Mouse (Mus musculus) hindbrain, embryonic 11.5 days (tissue): ENCODE measurements around the gene Mef2a. TPM values are rescaled to one million over a fixed set of nuclear protein-coding genes. Genes with fewer than 3 reads are reported as not detected.

Source experiments
- ATAC-seq: fragments of 200-750 bp; cut with Nextera tagmentation; 2 replicates; pipeline ENCODE4 v1.8.0; 2017; ENCODE audit warnings: mild to moderate bottlenecking, moderate TSS enrichment, moderate library complexity; ENCODE audit not compliant: low FRiP score
- DNase-seq: peaks from one replicate; pipeline ENCODE4 v3.0.0-alpha.2; 2015; ENCODE audit warnings: low spot score
- H3K27ac ChIP-seq: fragments of 300-500 bp; sonication (generic); 2 replicates; pipeline ENCODE4 v1.5.1; 2014; ENCODE audit warnings: mild to moderate bottlenecking, low read depth, low read length
- H3K27me3 ChIP-seq: fragments of 300-500 bp; sonication (generic); 2 replicates; pipeline ENCODE4 v1.6.1; 2014; ENCODE audit warnings: mild to moderate bottlenecking, low read length, moderate library complexity, mixed read lengths; ENCODE audit not compliant: control insufficient read depth, insufficient read depth
- H3K36me3 ChIP-seq: fragments of 300-500 bp; sonication (generic); 2 replicates; pipeline ENCODE4 v1.6.1; 2014; ENCODE audit warnings: mild to moderate bottlenecking, low read length, moderate library complexity, mixed read lengths; ENCODE audit not compliant: control insufficient read depth, insufficient read depth
- H3K4me1 ChIP-seq: fragments of 300-500 bp; sonication (generic); replicated peaks from 2 replicates; pipeline ENCODE4 v1.6.1; 2014; ENCODE audit warnings: low read length, mixed read lengths; ENCODE audit not compliant: control insufficient read depth, insufficient read depth
- H3K4me2 ChIP-seq: fragments of 300-500 bp; sonication (generic); replicated peaks from 2 replicates; pipeline ENCODE4 v1.6.1; 2014; ENCODE audit warnings: mild to moderate bottlenecking, low read depth, low read length
- H3K4me3 ChIP-seq: fragments of 300-500 bp; sonication (generic); 2 replicates; pipeline ENCODE4 v1.5.1; 2014; ENCODE audit warnings: low read depth, low read length
- H3K9ac ChIP-seq: fragments of 300-500 bp; sonication (generic); 2 replicates; pipeline ENCODE4 v1.6.1; 2014; ENCODE audit warnings: low read depth, low read length
- H3K9me3 ChIP-seq: fragments of 300-500 bp; sonication (generic); 2 replicates; pipeline ENCODE4 v1.6.1; 2016; ENCODE audit warnings: low read length; ENCODE audit not compliant: control insufficient read depth
- WGBS: fragments of 180-500 bp; shearing (Covaris S2); extraction: QIAGEN DNeasy Blood & Tissue Kit; methylation state at CpG from one replicate; pipeline ENCODE4 v1.1.7; 2014; 5-methylcytosine and 5-hydroxymethylcytosine counted together
- polyA plus RNA-seq: library from polyadenylated mRNA; unstranded; fragments of >200 nt; fragmentation: Nextera tagmentation; extraction: Ambion mirVana; gene quantifications from 2 replicates; pipeline ENCODE4 v1.2.1, GENCODE M21; 2014

Mef2a gene
- polyA plus RNA-seq, 1 experiment from 2014 or later, result 32.3 TPM

DNA sequence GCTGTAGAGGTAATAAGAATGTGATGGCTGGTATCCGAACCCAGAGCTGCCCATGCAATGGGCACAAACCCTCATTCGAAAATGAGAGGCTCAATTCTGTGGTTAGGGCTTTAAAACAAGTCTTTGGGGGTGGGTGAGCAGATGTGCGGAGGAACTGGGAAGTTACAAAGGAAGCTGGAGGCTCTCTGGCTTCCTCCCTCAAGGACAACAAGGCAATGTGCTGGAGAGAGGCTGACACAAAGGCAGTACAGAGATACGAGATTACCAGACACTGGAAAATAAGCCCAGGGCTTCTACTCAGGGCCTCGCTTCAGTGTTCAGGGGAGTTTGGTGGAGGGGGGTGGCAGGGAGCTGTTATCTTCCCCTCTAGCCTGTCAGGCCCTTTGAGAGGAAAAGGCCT, 1.3 kb upstream of the Mef2a start:
- Histone ChIP-seq H3K27me3 (no peaks in the 10 kb centered on the region), H3K27ac (0 out of 2 replicates have a peak overlapping the region, but pooled peaks have one; percentile 99), H3K4me1 (no peaks in the 10 kb centered on the region; the same call in 1 of the 2 replicates), H3K9me3 (no peaks in the 10 kb centered on the region), H3K36me3 (no peaks in the 10 kb centered on the region), H3K4me2 (no peak overlapping the region), H3K4me3 (no peak overlapping the region), H3K9ac (peak overlapping the region; percentile 15; the same call in 1 of the 2 replicates)
- 51% methylated on average over 5 of the region's 5 CpGs for WGBS
- no peak for ATAC-seq
- peak; percentile 19 for DNase-seq

DNA sequence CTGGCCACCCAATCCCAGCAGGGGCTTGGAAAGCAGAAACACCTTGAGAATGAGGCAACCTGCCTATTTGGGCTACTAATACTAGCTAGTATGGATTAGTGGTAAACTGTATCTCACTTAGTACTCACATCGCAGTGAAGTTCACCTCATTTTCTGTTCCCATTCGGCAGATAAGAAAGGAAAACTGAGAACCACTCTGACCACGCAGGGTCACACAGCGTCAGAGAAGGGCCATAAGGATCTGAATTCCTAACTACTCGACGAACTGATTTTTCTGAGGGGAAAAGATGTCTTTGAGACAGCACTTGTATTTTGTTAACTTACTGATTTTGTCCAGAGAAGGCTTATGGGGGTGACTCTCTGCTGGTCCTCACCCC, 914 bp upstream of the Mef2a start:
- WGBS, result 38% methylated on average over 6 of the region's 6 CpGs
- Histone ChIP-seq H3K4me2 (peak overlapping the region; percentile 97), H3K27ac (peak overlapping the region; percentile 99), H3K27me3 (no peaks in the 10 kb centered on the region), H3K9ac (peak overlapping the region; percentile 95), H3K4me3 (peak overlapping the region; percentile 78), H3K36me3 (no peaks in the 10 kb centered on the region), H3K9me3 (no peaks in the 10 kb centered on the region), H3K4me1 (no peaks in the 10 kb centered on the region; the same call in 1 of the 2 replicates)
- DNase-seq (no peak), ATAC-seq (no peak)

DNA sequence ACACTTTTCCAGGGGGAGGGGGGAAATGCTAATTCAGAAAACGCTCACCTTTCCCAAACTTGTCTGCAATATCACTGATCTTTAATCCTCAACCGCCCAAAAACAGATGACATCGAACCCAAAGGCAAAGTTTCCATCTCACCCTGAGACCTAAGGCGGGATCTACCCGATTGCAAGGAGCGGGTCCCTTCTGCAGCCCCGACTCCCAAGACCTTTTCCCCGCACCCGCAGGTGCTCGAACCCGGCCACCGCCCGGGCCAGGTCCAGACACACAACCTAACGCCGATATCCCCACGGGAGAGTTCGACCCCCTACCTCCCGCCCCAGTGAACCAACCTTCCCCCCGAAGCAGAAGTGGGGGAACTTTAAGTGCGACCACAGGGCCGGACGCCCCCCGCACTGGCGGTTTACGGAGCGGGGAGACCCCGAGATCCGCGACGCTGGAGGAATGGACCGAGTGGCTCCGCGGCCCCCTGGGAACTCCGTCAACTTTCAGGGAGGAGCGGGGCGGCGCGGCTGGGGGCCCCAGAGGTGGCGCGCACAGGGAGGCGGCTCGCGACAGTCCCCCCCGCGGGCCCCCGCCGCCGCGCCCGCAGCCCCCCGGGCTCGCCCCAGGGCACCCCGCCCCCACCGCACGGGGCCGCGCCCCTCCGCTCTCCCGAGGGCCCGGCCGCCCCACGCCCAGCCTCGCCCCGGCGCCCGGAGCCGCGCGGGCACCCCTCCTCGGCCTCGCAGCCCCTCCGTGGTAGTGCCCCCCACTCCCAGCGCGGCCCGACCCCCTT, 576 bp downstream of the Mef2a start:
- H3K4me2 ChIP-seq, result peak overlapping the region; percentile 97
- WGBS, result 1% methylated on average over 37 of the region's 75 CpGs
- no peaks in the 10 kb centered on the region for H3K9me3 ChIP-seq
- H3K36me3 ChIP-seq, result no peaks in the 10 kb centered on the region
- peak; percentile 73 for ATAC-seq
- H3K4me1 ChIP-seq, result no peaks in the 10 kb centered on the region; the same call in 1 of the 2 replicates
- DNase-seq, result peak; percentile 53
- peak overlapping the region; percentile 95 for H3K9ac ChIP-seq
- no peaks in the 10 kb centered on the region for H3K27me3 ChIP-seq
- peak overlapping the region; percentile 99 for H3K27ac ChIP-seq
- H3K4me3 ChIP-seq, result peak overlapping the region; percentile 78

GRCm38 (mm10) chr7:67371351-67371890, 1.2 kb downstream of the Mef2a start:
- H3K4me1 ChIP-seq, result no peaks in the 10 kb centered on the region; the same call in 1 of the 2 replicates
- 17% methylated on average over 10 of the region's 10 CpGs for WGBS
- peak overlapping the region; percentile 97 for H3K4me2 ChIP-seq
- no peak overlapping the region for H3K27ac ChIP-seq
- H3K4me3 ChIP-seq, result peak overlapping the region; percentile 78
- peak overlapping the region; percentile 95 for H3K9ac ChIP-seq
- no peaks in the 10 kb centered on the region for H3K36me3 ChIP-seq
- no peaks in the 10 kb centered on the region for H3K9me3 ChIP-seq
- ATAC-seq (no peak), DNase-seq (no peak)
- no peaks in the 10 kb centered on the region for H3K27me3 ChIP-seq

GRCm38 (mm10) chr7:67369645-67370044, 3.0 kb downstream of the Mef2a start:
- no peaks in the 10 kb centered on the region for H3K27me3 ChIP-seq
- no peak for ATAC-seq
- 83% methylated on average over 4 of the region's 4 CpGs for WGBS
- H3K9me3 ChIP-seq, result no peaks in the 10 kb centered on the region
- DNase-seq, result no peak
- no peak overlapping the region for H3K27ac ChIP-seq
- H3K9ac ChIP-seq, result no peak overlapping the region
- no peak overlapping the region for H3K4me2 ChIP-seq
- H3K4me3 ChIP-seq, result no peak overlapping the region
- H3K4me1 ChIP-seq, result no peaks in the 10 kb centered on the region; the same call in 1 of the 2 replicates
- no peaks in the 10 kb centered on the region for H3K36me3 ChIP-seq

DNA sequence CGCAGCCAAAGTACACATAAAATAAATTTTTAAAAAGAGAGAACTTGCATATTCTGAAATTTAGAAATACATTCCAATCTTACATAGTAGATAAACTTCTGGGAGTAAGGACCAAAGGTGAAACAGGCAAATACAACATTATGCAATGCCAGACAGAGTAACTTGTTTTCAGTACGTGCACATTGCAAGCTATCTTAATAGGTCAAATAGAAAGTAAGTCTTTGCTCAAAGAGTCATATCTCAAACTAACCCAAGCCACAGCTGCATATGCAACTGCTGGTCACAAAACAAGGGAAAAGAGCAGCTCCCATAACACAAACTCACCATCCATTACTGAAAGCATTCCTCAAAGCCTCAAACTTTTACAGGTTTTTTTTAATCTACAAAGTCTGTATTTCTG, 4.3 kb downstream of the Mef2a start:
- no peaks in the 10 kb centered on the region for H3K9me3 ChIP-seq
- H3K27ac ChIP-seq, result no peak overlapping the region
- no peaks in the 10 kb centered on the region for H3K36me3 ChIP-seq
- DNase-seq (no peak), ATAC-seq (no peak)
- no peaks in the 10 kb centered on the region for H3K27me3 ChIP-seq
- no peak overlapping the region for H3K9ac ChIP-seq
- WGBS, result 93% methylated on average over 2 of the region's 2 CpGs
- H3K4me3 ChIP-seq, result no peak overlapping the region
- no peak overlapping the region for H3K4me2 ChIP-seq
- H3K4me1 ChIP-seq, result no peaks in the 10 kb centered on the region

DNA sequence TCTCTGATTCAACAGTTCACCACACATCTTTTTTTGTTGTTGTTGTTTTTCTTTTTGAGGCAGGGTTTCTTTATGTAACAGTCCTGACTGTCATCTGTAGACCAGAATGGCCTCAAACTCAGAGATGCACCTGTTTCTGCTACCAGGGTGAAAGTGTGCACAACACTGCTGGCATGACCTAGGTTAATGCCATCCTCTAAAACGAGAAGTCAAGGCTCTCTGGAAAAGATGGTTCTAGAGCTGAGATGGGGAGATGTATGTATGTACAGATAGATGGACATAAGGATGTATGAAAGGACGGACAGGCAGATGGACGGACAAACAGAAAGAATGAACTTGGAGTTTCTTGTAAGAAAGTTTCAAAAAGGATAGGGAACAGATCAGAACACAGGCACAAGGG, 12.1 kb downstream of the Mef2a start:
- DNase-seq, result no peak
- H3K27me3 ChIP-seq, result no peaks in the 10 kb centered on the region
- H3K36me3 ChIP-seq, result no peaks in the 10 kb centered on the region
- no peak overlapping the region for H3K4me2 ChIP-seq
- H3K4me3 ChIP-seq, result no peak overlapping the region
- no peak overlapping the region for H3K27ac ChIP-seq
- H3K4me1 ChIP-seq, result no peaks in the 10 kb centered on the region
- WGBS, result 91% methylated on average over 3 of the region's 3 CpGs
- no peak overlapping the region for H3K9ac ChIP-seq
- ATAC-seq, result no peak
- no peaks in the 10 kb centered on the region for H3K9me3 ChIP-seq

- no peak overlapping the region for H3K4me2 ChIP-seq
Measured at GRCm38 (mm10) chr7:67359863-67360262, 12.8 kb downstream of the Mef2a start.

GRCm38 (mm10) chr7:67355870-67356269, 16.8 kb downstream of the Mef2a start:
- no peak for ATAC-seq
- Histone ChIP-seq H3K27me3 (no peaks in the 10 kb centered on the region), H3K9ac (no peak overlapping the region), H3K4me2 (no peak overlapping the region), H3K4me3 (no peak overlapping the region), H3K27ac (no peak overlapping the region), H3K4me1 (no peaks in the 10 kb centered on the region), H3K9me3 (no peaks in the 10 kb centered on the region), H3K36me3 (no peaks in the 10 kb centered on the region)
- no peak for DNase-seq
- WGBS, result 92% methylated on average over 5 of the region's 5 CpGs

More at GRCm38 (mm10) chr7:67359863-67360262, 12.8 kb downstream of the Mef2a start:
- no peak overlapping the region for H3K9ac ChIP-seq
- ATAC-seq, result no peak
- DNase-seq, result no peak
- H3K4me3 ChIP-seq, result no peak overlapping the region
- no peak overlapping the region for H3K27ac ChIP-seq
- no peaks in the 10 kb centered on the region for H3K27me3 ChIP-seq
- H3K36me3 ChIP-seq, result no peaks in the 10 kb centered on the region
- no peaks in the 10 kb centered on the region for H3K9me3 ChIP-seq
- no peaks in the 10 kb centered on the region for H3K4me1 ChIP-seq
